Mouse (Mus musculus) CH12.LX (cell line): Measurements from ENCODE around the gene Mfsd4b1. TPM values are rescaled to one million over a fixed set of nuclear protein-coding genes. Genes with fewer than 3 reads are reported as not detected.

Experiments used
- DNase-seq: peaks from one replicate; pipeline ENCODE4 v3.0.0-alpha.2; 2013; ENCODE audit errors: extremely low read depth
- H3K27ac ChIP-seq: 2 replicates; pipeline ENCODE4 v1.5.1; 2012; ENCODE audit warnings: low read depth, mild to moderate bottlenecking, control low read depth, moderate library complexity; ENCODE audit not compliant: insufficient read depth
- H3K27me3 ChIP-seq: replicated peaks from 2 replicates; pipeline ENCODE3; 2012; ENCODE audit warnings: inconsistent platforms
- H3K36me3 ChIP-seq, 2 experiments: replicated peaks in 1 of 2; 2 replicates each; pipeline versions ENCODE3 to v1.6.1; 2012; ENCODE audit warnings: inconsistent platforms in 1 of 2, low read length in 1 of 2, mild to moderate bottlenecking in 1 of 2, mixed read lengths in 1 of 2, moderate library complexity in 1 of 2; ENCODE audit not compliant: control insufficient read depth in 1 of 2, insufficient read depth in 1 of 2
- H3K4me1 ChIP-seq, 2 experiments: 2 replicates each; pipeline ENCODE4 v1.6.1; 2012; ENCODE audit warnings: inconsistent platforms in 1 of 2, moderate library complexity in 1 of 2; ENCODE audit not compliant: insufficient read depth in 2 of 2, control insufficient read depth in 1 of 2
- H3K4me2 ChIP-seq: 2 replicates; pipeline ENCODE4 v1.6.1; 2012; ENCODE audit warnings: low read depth, mild to moderate bottlenecking, control low read depth; ENCODE audit not compliant: poor library complexity, insufficient read depth, severe bottlenecking
- H3K4me3 ChIP-seq, 3 experiments: fragments of 150-350 bp in 1 of 3; sonication (generic) in 1 of 3; replicated peaks in 1 of 3; 2 replicates each; pipeline versions ENCODE3 to v1.5.1; 2011 to 2012; ENCODE audit warnings: low read depth in 2 of 3, low read length in 2 of 3, mild to moderate bottlenecking in 2 of 3, moderate library complexity in 2 of 3, control low read depth in 1 of 3, improper control_type of control experiment in 1 of 3, inconsistent platforms in 1 of 3, mixed read lengths in 1 of 3; ENCODE audit not compliant: poor library complexity in 1 of 3
- H3K79me2 ChIP-seq: replicated peaks from 2 replicates; pipeline ENCODE4 v1.6.1; 2012; ENCODE audit warnings: mild to moderate bottlenecking, moderate library complexity; ENCODE audit not compliant: control insufficient read depth, poor library complexity, insufficient read depth, severe bottlenecking; ENCODE audit errors: extremely low read depth
- H3K9ac ChIP-seq: 2 replicates; pipeline ENCODE4 v1.6.1; 2012; ENCODE audit warnings: low read depth, mild to moderate bottlenecking, control low read depth, moderate library complexity; ENCODE audit not compliant: insufficient read depth
- H3K9me3 ChIP-seq: replicated peaks from 2 replicates; pipeline ENCODE3; 2012; ENCODE audit warnings: low read length, inconsistent platforms, mixed read lengths
- CHD1 ChIP-seq: IDR thresholded peaks from 2 replicates; pipeline ENCODE4 v1.6.1; 2012; ENCODE audit warnings: low read depth, low read length, improper control_type of control experiment, inconsistent platforms
- CHD2 ChIP-seq: IDR thresholded peaks from 2 replicates; pipeline ENCODE4 v1.6.1; 2011; ENCODE audit warnings: low read length, improper control_type of control experiment
- E2F4 ChIP-seq: IDR thresholded peaks from 2 replicates; pipeline ENCODE4 v1.6.1; 2011; ENCODE audit warnings: low read depth, low read length, improper control_type of control experiment; ENCODE audit not compliant: insufficient replicate concordance
- ELF1 ChIP-seq: IDR thresholded peaks from 2 replicates; pipeline ENCODE4 v1.6.1; 2014; ENCODE audit warnings: low read depth, mild to moderate bottlenecking, inconsistent platforms, low read length, improper control_type of control experiment
- EP300 ChIP-seq: IDR thresholded peaks from 2 replicates; pipeline ENCODE4 v1.6.1; 2011; ENCODE audit warnings: low read length, improper control_type of control experiment
- IRF4 ChIP-seq: IDR thresholded peaks from 2 replicates; pipeline ENCODE4 v1.6.1; 2014; ENCODE audit warnings: low read depth, mild to moderate bottlenecking, inconsistent platforms, low read length, improper control_type of control experiment
- JUN ChIP-seq: IDR thresholded peaks from 2 replicates; pipeline ENCODE4 v1.6.1; 2011; ENCODE audit warnings: low read depth, mild to moderate bottlenecking, low read length, improper control_type of control experiment, moderate library complexity; ENCODE audit not compliant: insufficient read depth
- JUND ChIP-seq: conservative IDR thresholded peaks from 2 replicates; pipeline ENCODE4 v1.6.1; 2011; ENCODE audit warnings: low read depth, low read length, improper control_type of control experiment
- MAFK ChIP-seq: IDR thresholded peaks from 2 replicates; pipeline ENCODE4 v1.6.1; 2011; ENCODE audit warnings: low read length, improper control_type of control experiment; ENCODE audit not compliant: insufficient replicate concordance
- MAX ChIP-seq: IDR thresholded peaks from 2 replicates; pipeline ENCODE4 v1.6.1; 2011; ENCODE audit warnings: low read length, improper control_type of control experiment
- MAZ ChIP-seq: IDR thresholded peaks from 2 replicates; pipeline ENCODE4 v1.6.1; 2012; ENCODE audit warnings: low read depth, mild to moderate bottlenecking, inconsistent platforms, low read length, improper control_type of control experiment, moderate library complexity
- MEF2A ChIP-seq: IDR thresholded peaks from 2 replicates; pipeline ENCODE4 v1.6.1; 2014; ENCODE audit warnings: low read depth, mild to moderate bottlenecking, inconsistent platforms, low read length, improper control_type of control experiment, borderline replicate concordance
- NELFE ChIP-seq: IDR thresholded peaks from 2 replicates; pipeline ENCODE4 v1.6.1; 2011; ENCODE audit warnings: low read depth, low read length, improper control_type of control experiment
- RAD21 ChIP-seq: IDR thresholded peaks from 2 replicates; pipeline ENCODE4 v1.6.1; 2011; ENCODE audit warnings: low read depth, mild to moderate bottlenecking, low read length, improper control_type of control experiment, moderate library complexity
- RCOR1 ChIP-seq: conservative IDR thresholded peaks from 2 replicates; pipeline ENCODE4 v1.6.1; 2012; ENCODE audit warnings: low read depth, mild to moderate bottlenecking, inconsistent platforms, low read length, improper control_type of control experiment
- SIN3A ChIP-seq: IDR thresholded peaks from 2 replicates; pipeline ENCODE4 v1.6.1; 2012; ENCODE audit warnings: low read length, improper control_type of control experiment, inconsistent platforms
- ZKSCAN1 ChIP-seq: IDR thresholded peaks from 2 replicates; pipeline ENCODE4 v1.6.1; 2012; ENCODE audit warnings: low read depth, inconsistent platforms, low read length, improper control_type of control experiment, borderline replicate concordance
- ZMIZ1 ChIP-seq: IDR thresholded peaks from 2 replicates; pipeline ENCODE4 v1.6.1; 2012; ENCODE audit warnings: low read depth, mild to moderate bottlenecking, inconsistent platforms, low read length, improper control_type of control experiment
- ZNF384 ChIP-seq: IDR thresholded peaks from 2 replicates; pipeline ENCODE4 v1.6.1; 2012; ENCODE audit warnings: low read depth, low read length, improper control_type of control experiment, inconsistent platforms
- dilution Hi-C: fragments of 300-500 bp; cut with MboI; formaldehyde crosslinking; loops from 2 replicates; pipeline ENCODE4 v1.14.3; 2020; ENCODE audit warnings: low sequenced_read_pairs; ENCODE audit not compliant: extremely low pct_unique_long_range_greater_than_20kb, extremely low pct_ligation_motif_present
- in situ Hi-C: fragments of 300-500 bp; cut with MboI; formaldehyde crosslinking; loops from 3 replicates; pipeline ENCODE4 v1.14.3; 2019; ENCODE audit warnings: low sequenced_read_pairs, low pct_ligation_motif_present, low pct_unique_long_range_greater_than_20kb, mixed read lengths
- polyA plus RNA-seq: library from polyadenylated mRNA; unstranded; fragments of >175 nt; gene quantifications from 2 replicates; pipeline ENCODE4 v1.2.1, GENCODE M21; 2012; ENCODE audit warnings: low read depth; ENCODE audit not compliant: insufficient read length
- total RNA-seq, 2 experiments: library from RNA; depleted of rRNA; stranded (reverse); fragments of 300-350 nt in 1 of 2; fragments of >200 nt in 1 of 2; gene quantifications; 2 replicates each; pipeline ENCODE4 v1.2.3; 2012 to 2014

The Mfsd4b1 gene
- total and polyA plus RNA-seq, 3 experiments: not detected

DNA sequence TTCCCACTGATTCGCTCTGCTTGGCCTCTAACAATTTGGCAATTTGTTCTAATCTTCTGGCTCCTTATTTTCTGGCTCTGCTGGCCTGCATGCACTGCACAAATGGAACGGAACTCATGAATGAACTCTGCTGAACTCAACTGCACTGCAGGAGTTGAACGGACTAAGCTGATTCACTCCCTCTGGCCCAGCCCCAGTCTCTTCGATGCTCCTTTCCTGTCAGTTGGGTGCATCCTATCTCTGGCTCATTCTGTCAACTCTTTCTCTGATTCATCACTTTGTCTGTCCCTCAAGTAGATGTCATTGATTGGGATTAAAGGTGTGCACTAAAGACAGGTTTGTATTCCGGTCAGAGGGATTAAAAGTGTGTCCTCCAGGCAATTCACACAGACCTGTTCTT is 1.5 kb upstream of the Mfsd4b1 start:
- H3K79me2 ChIP-seq: no peaks in the 10 kb centered on the region
- H3K27me3 ChIP-seq: no peaks in the 10 kb centered on the region
- no peak for DNase-seq
- dilution Hi-C loops: no loop called here
- no peaks in the 10 kb centered on the region for H3K36me3 ChIP-seq
- no peak overlapping the region for H3K9ac ChIP-seq
- TF ChIP-seq CHD1 (no peak), JUN (no peak), CHD2 (no peak), ZKSCAN1 (no peak)
- in situ Hi-C loops: no loop called here
- H3K9me3 ChIP-seq: peaks cover 2% of the 10 kb centered on the region
- no peak overlapping the region for H3K4me3 ChIP-seq
- H3K4me2 ChIP-seq: no peak overlapping the region
- no peaks in the 10 kb centered on the region for H3K4me1 ChIP-seq
- no peak overlapping the region for H3K27ac ChIP-seq

- H3K4me1 ChIP-seq: no peaks in the 10 kb centered on the region
- no peak overlapping the region for H3K4me2 ChIP-seq
- H3K27ac ChIP-seq: no peak overlapping the region
- no peak for TF ChIP-seq ELF1
- no peak for TF ChIP-seq JUND
- no peak for TF ChIP-seq SIN3A
- TF ChIP-seq MEF2A: no peak
- no peak for TF ChIP-seq MAX
- no peak for TF ChIP-seq ZMIZ1
- TF ChIP-seq E2F4: no peak
- TF ChIP-seq EP300: no peak
- no peak for TF ChIP-seq NELFE
- no peak for TF ChIP-seq IRF4
- TF ChIP-seq CHD2: no peak
- no peak for TF ChIP-seq RCOR1
- TF ChIP-seq RAD21: no peak
- TF ChIP-seq MAZ: no peak
- no peak for TF ChIP-seq ZKSCAN1
- TF ChIP-seq MAFK: no peak
- no peak for TF ChIP-seq ZNF384
- TF ChIP-seq, all 38 proteins: peak for 0
- dilution Hi-C loops (no loop called here), in situ Hi-C loops (no loop called here)
- peaks cover 2% of the 10 kb centered on the region for H3K9me3 ChIP-seq
- H3K36me3 ChIP-seq: no peaks in the 10 kb centered on the region
- no peak overlapping the region for H3K4me3 ChIP-seq
- H3K9ac ChIP-seq: no peak overlapping the region
- H3K79me2 ChIP-seq: no peaks in the 10 kb centered on the region
- H3K27me3 ChIP-seq: no peaks in the 10 kb centered on the region
- no peak for DNase-seq
These were observed 492 bp upstream of the Mfsd4b1 start for GRCm38 (mm10) chr10:40025560-40025959.
